Mouse (Mus musculus) intestine, postnatal 0 days (tissue): ENCODE results near the gene Dbn1. TPM values are rescaled to one million over a fixed set of nuclear protein-coding genes. Genes with fewer than 3 reads are reported as not detected.

Source experiments
- ATAC-seq: fragments of 200-750 bp; cut with Nextera tagmentation; 2 replicates; pipeline ENCODE4 v1.8.0; 2017; ENCODE audit warnings: mild to moderate bottlenecking, moderate TSS enrichment, moderate library complexity
- H3K27ac ChIP-seq: fragments of 300-500 bp; sonication (generic); 2 replicates; pipeline ENCODE4 v1.5.1; 2014; ENCODE audit warnings: mild to moderate bottlenecking, low read depth, low read length, moderate library complexity
- H3K27me3 ChIP-seq: fragments of 300-500 bp; sonication (generic); replicated peaks from 2 replicates; pipeline ENCODE4 v1.6.1; 2014; ENCODE audit warnings: low read length, mixed read lengths; ENCODE audit not compliant: control insufficient read depth, insufficient read depth
- H3K36me3 ChIP-seq: fragments of 300-500 bp; sonication (generic); 2 replicates; pipeline ENCODE4 v1.6.1; 2014; ENCODE audit warnings: mild to moderate bottlenecking, moderate library complexity; ENCODE audit not compliant: control insufficient read depth, insufficient read depth
- H3K4me1 ChIP-seq: fragments of 300-500 bp; sonication (generic); replicated peaks from 2 replicates; pipeline ENCODE4 v1.6.1; 2014; ENCODE audit warnings: antibody characterized with exemption, low read length, mixed read lengths; ENCODE audit not compliant: control insufficient read depth, insufficient read depth
- H3K4me2 ChIP-seq: fragments of 300-500 bp; sonication (generic); replicated peaks from 2 replicates; pipeline ENCODE4 v1.6.1; 2014; ENCODE audit warnings: low read depth, mild to moderate bottlenecking, moderate library complexity
- H3K4me3 ChIP-seq: fragments of 300-500 bp; sonication (generic); 2 replicates; pipeline ENCODE4 v1.5.1; 2014; ENCODE audit warnings: low read depth, low read length
- H3K9ac ChIP-seq: fragments of 300-500 bp; sonication (generic); 2 replicates; pipeline ENCODE4 v1.6.1; 2014; ENCODE audit warnings: mild to moderate bottlenecking, low read depth, low read length
- H3K9me3 ChIP-seq: fragments of 300-500 bp; sonication (generic); 2 replicates; pipeline ENCODE4 v1.6.1; 2016; ENCODE audit warnings: mixed run types; ENCODE audit not compliant: control insufficient read depth
- CTCF ChIP-seq: sonication (generic); IDR thresholded peaks from 2 replicates; pipeline ENCODE4 v1.5.1; 2016; ENCODE audit warnings: low read depth, mild to moderate bottlenecking, control low read depth, antibody characterized with exemption, moderate library complexity
- WGBS: fragments of 180-500 bp; shearing (Covaris S2); extraction: QIAGEN DNeasy Blood & Tissue Kit; methylation state at CpG from one replicate; pipeline ENCODE4 v1.1.7; 2014; 5-methylcytosine and 5-hydroxymethylcytosine counted together
- microRNA-seq: library from miRNA; unstranded; fragments of <30 nt; microRNA quantifications from one replicate; pipeline ENCODE4, GENCODE M21; 2016
- polyA plus RNA-seq: library from polyadenylated mRNA; unstranded; fragments of >200 nt; fragmentation: Nextera tagmentation; extraction: Ambion mirVana; gene quantifications from 2 replicates; pipeline ENCODE4 v1.2.1, GENCODE M21; 2015

Dbn1 gene
- polyA plus RNA-seq, 1 experiment from 2014 or later: 31.3 TPM

DNA sequence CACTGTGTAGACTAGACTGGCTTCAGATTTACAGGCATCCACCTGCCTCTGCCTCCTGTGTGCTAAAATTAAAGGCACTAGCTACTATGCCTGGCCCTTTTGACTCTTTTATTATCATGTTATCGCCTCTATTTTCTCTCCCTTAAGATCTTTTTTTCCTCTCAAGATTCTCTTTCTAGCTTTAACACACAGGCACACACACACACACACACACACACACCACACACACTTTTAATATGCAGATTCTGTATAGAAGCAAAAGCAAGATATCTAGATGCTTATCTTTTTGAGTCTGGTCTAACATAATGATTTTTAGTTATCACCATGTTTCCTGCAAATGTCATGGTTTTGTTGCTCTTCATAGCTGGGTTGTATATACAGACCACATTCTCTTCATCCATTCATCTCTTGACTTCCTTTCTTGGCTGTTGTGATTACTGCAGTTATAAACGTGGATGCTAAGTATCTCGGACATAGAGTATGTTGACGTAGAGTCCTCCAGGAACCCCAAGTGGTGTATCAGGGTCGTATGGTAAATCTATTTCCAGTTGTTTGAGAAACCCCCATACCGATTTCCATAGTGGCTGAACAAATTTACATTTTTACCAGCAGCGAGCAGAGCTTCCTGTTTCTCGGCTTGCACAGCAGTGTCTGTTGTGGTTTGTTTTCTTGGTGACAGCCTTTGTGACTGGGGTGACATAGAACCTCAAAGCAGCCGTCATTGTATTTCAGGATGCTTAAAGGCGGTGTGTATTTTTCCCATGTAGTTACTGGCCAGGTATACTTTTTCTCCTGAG, 55.8 kb downstream of the Dbn1 start:
- WGBS: 62% methylated on average over 10 of the region's 10 CpGs
- H3K4me2 ChIP-seq: no peak overlapping the region
- H3K9ac ChIP-seq: no peak overlapping the region
- no peak overlapping the region for H3K4me3 ChIP-seq
- TF ChIP-seq CTCF: no peak
- H3K36me3 ChIP-seq: no peaks in the 10 kb centered on the region
- no peak overlapping the region for H3K27ac ChIP-seq
- ATAC-seq: no peak
- H3K27me3 ChIP-seq: no peaks in the 10 kb centered on the region
- no peaks in the 10 kb centered on the region for H3K9me3 ChIP-seq
- no peaks in the 10 kb centered on the region for H3K4me1 ChIP-seq

- Histone ChIP-seq H3K27ac (no peak overlapping the region), H3K36me3 (no peaks in the 10 kb centered on the region), H3K9ac (no peak overlapping the region), H3K27me3 (no peaks in the 10 kb centered on the region), H3K4me3 (no peak overlapping the region), H3K4me2 (no peak overlapping the region), H3K9me3 (no peaks in the 10 kb centered on the region), H3K4me1 (no peaks in the 10 kb centered on the region)
- TF ChIP-seq CTCF: no peak
- no peak for ATAC-seq
- 84% methylated on average over 2 of the region's 2 CpGs for WGBS
Observed at GRCm38 (mm10) chr13:55430566-55430965, 57.3 kb downstream of the Dbn1 start.

GRCm38 (mm10) chr13:55429226-55429888, 58.6 kb downstream of the Dbn1 start:
- no peaks in the 10 kb centered on the region for H3K36me3 ChIP-seq
- H3K4me1 ChIP-seq: no peaks in the 10 kb centered on the region
- H3K27me3 ChIP-seq: no peaks in the 10 kb centered on the region
- TF ChIP-seq CTCF: no peak
- H3K9ac ChIP-seq: no peak overlapping the region
- ATAC-seq: peak; percentile 61
- WGBS: 52% methylated on average over 12 of the region's 12 CpGs
- no peak overlapping the region for H3K4me3 ChIP-seq
- no peak overlapping the region for H3K27ac ChIP-seq
- H3K4me2 ChIP-seq: no peak overlapping the region
- no peaks in the 10 kb centered on the region for H3K9me3 ChIP-seq

GRCm38 (mm10) chr13:55426613-55427012, 61.3 kb downstream of the Dbn1 start, which contains the start of gene F12:
Gene F12 (minus strand): TSS chr13:55426793.
- Histone ChIP-seq H3K36me3 (no peaks in the 10 kb centered on the region), H3K4me2 (no peak within 1 kb of the TSS), H3K9me3 (no peaks in the 10 kb centered on the region), H3K4me1 (no peaks in the 10 kb centered on the region), H3K27ac (no peak within 1 kb of the TSS), H3K27me3 (peaks cover 9% of the 10 kb centered on the region; the same call in 1 of the 2 replicates), H3K9ac (no peak within 1 kb of the TSS), H3K4me3 (no peak within 1 kb of the TSS)
- WGBS: 83% methylated on average over 10 of the region's 10 CpGs
- ATAC-seq: no peak
- TF ChIP-seq CTCF: no peak

Small RNAs within 50 kb of the gene (microRNA-seq; reads per million reads assigned to microRNA genes)
- not detected for gene Mir6943
- 3.0 reads per million, percentile 4 among the genes with 10 or more reads in this experiment for gene Mir6944
- 1.4 reads per million for gene Mir6945

Other genes with a start within 250 kb of the Dbn1 start
- 540 and 567 TPM in 2 replicates for gene Prelid1, start 167.6 kb downstream of the Dbn1 start, polyA plus RNA-seq
- gene Rab24, start 166.2 kb downstream of the Dbn1 start, polyA plus RNA-seq: 142 and 156 TPM in 2 replicates
- 7.8 and 8.5 TPM in 2 replicates for gene Mxd3, start 158.3 kb downstream of the Dbn1 start, polyA plus RNA-seq
- gene Lman2, start 125.3 kb downstream of the Dbn1 start, polyA plus RNA-seq: 85.3 and 93.0 TPM in 2 replicates
- gene Rgs14, start 118.4 kb downstream of the Dbn1 start, polyA plus RNA-seq: 1.2 and 1.3 TPM in 2 replicates
- gene Slc34a1, start 89.9 kb downstream of the Dbn1 start, polyA plus RNA-seq: 0.04 and 0.16 TPM in 2 replicates
- gene Pfn3, start 72.9 kb downstream of the Dbn1 start, polyA plus RNA-seq: not detected in 2 replicates
- 1.2 and 2.3 TPM in 2 replicates for gene F12, start 61.3 kb downstream of the Dbn1 start, polyA plus RNA-seq
- 10.5 and 11.4 TPM in 2 replicates for gene Grk6, start 43.0 kb downstream of the Dbn1 start, polyA plus RNA-seq
- gene Prr7, start 23.8 kb downstream of the Dbn1 start, polyA plus RNA-seq: 0.14 and 0.27 TPM in 2 replicates
- gene Pdlim7, start 25.6 kb upstream of the Dbn1 start, polyA plus RNA-seq: 131 and 142 TPM in 2 replicates
- gene Dok3, start 41.2 kb upstream of the Dbn1 start, polyA plus RNA-seq: 1.5 and 1.6 TPM in 2 replicates
- gene Ddx41, start 48.5 kb upstream of the Dbn1 start, polyA plus RNA-seq: 23.2 and 25.8 TPM in 2 replicates
- 10.3 and 12.3 TPM in 2 replicates for gene Fam193b, start 83.0 kb upstream of the Dbn1 start, polyA plus RNA-seq
- gene Tmed9, start 85.6 kb upstream of the Dbn1 start, polyA plus RNA-seq: 57.3 and 63.3 TPM in 2 replicates
- gene B4galt7, start 111.8 kb upstream of the Dbn1 start, polyA plus RNA-seq: 13.9 and 14.3 TPM in 2 replicates
- gene Caml, start 134.9 kb upstream of the Dbn1 start, polyA plus RNA-seq: 24.8 and 26.9 TPM in 2 replicates
- gene Ddx46, start 146.9 kb upstream of the Dbn1 start, polyA plus RNA-seq: 15.6 and 16.6 TPM in 2 replicates
- 20.4 and 21.8 TPM in 2 replicates for gene B230219D22Rik, start 205.0 kb upstream of the Dbn1 start, polyA plus RNA-seq
- 68.4 and 69.5 TPM in 2 replicates for gene Txndc15, start 226.5 kb upstream of the Dbn1 start, polyA plus RNA-seq
- gene Pcbd2, start 239.3 kb upstream of the Dbn1 start, polyA plus RNA-seq: 70.5 and 72.0 TPM in 2 replicates